Mouse (Mus musculus): ENCODE measurements at regions not wholly inside any gene's neighbourhood (a gene's known extent, or its start where the extent isn't known, plus 50 kb on each side); places are given as distances from the start of the nearest gene placed in this dataset.

DNA sequence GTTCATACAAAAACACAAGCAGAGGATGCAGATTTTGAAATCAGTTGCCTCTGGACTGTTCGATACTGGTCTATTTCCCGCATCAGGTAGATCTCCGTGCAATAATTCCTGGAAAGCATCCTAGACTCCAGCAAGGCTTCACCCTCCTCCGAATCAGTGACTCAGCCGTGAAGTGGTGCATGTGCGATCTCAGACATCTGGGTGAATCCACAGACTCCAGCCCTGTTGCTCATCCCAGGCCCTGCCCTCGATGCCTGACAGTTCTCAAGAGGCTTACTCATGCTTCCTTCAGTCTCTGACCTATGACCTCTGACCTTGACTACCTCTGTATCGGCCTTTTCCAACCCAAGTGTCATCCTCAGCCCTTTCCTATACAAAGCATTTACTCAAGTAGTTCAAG lies 68.1 kb upstream of the Ankrd55 start:
- DNase-seq (ENCODE audit: low spot score in 2 of 2) = no peak

DNA sequence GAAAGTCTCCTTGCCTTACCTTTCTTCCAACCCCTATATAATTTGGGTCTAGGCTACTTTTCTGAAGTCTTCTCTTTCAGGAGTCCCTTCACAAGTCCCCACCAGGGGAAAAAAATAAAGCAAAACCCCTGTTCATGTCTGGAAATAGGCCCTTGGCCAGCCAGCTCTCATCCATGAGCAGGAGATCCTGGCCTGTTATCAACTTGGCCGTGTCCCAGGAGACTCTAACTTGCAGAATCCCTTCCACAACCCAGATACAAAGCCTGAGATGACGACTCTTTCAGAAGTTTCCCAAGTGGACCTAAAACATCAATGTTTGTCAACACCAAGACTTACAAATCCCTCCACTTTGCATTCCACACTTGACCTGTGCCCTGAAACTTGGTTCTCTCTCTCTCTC lies 64.6 kb upstream of the Ankrd55 start:
- DNase-seq (ENCODE audit: low spot score in 2 of 2) = no peak

GRCm38 (mm10) chr13:112227766-112228165 lies 60.5 kb upstream of the Ankrd55 start:
- no peak for DNase-seq (ENCODE audit: low spot score in 2 of 2)

- DNase-seq (ENCODE audit: low spot score in 2 of 2) = no peak
Measured at GRCm38 (mm10) chr13:112228846-112229245, 59.4 kb upstream of the Ankrd55 start.

DNA sequence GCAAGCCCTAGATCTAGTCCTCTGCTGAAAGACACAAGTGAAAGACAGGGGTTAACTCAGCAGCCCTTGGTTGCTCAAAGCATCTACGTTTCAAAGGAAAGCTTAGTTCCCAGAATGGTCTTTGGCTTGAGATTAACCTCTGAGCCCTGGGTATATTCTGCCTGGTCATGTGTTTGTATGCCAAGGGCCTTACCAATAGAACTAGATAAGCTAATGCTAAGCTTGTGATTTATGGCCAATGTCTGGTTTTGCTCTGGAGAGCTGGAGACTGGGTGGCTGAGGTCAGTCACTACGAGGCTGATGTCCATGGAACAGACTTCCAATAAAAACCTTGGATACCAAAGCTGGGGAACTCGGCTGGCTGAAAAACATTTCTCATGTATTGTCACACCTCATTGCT lies 58.1 kb upstream of the Ankrd55 start:
- no peak for DNase-seq (ENCODE audit: low spot score in 2 of 2)

GRCm38 (mm10) chr13:112234695-112235094 lies 53.6 kb upstream of the Ankrd55 start:
- no peak for DNase-seq (ENCODE audit: low spot score in 2 of 2)

DNA sequence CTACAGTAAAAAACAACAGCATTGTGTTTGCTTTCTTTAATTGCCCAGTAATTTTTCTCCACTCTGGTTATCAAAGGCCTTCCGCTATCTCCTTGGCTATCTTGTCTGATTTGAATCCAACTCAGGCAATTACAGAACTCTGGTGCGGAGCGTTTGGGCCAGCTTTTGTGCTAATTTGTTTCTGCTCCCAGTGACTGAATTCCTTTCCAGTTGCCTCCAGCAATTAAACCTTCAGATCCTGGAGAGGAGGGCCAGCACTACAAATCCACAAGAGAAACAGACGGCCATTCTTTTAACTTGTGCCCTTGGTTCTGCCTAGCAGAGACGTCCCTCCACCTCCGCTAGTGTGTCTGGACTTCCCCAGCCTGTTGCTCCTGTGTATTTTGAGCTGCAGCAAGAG lies 51.3 kb upstream of the Ankrd55 start:
- DNase-seq (ENCODE audit: low spot score in 2 of 2) = peak in 1 of 2 experiments; percentile 28

DNA sequence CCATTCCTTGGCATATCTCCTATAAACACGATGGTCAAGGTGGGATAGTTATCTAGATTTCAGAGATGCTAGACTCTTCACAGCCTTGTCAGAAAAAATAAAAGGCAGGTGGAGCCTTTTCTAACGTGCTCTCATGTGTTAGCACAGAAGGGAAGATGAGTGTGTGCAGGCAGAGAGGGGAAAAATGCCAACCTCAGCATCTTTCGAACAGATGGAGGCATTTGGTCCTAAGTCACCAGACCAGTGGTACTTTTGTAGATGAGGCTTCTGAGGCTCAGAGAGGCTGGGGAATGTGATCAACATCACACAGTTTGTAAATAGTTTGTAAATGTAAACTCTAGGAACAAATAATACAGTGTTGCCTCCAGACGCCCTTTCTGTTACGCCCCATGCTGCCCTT lies 50.9 kb upstream of the Ankrd55 start:
- no peak for DNase-seq (ENCODE audit: low spot score in 2 of 2)

- no peak for DNase-seq (ENCODE audit: low spot score in 2 of 2)
Measured at GRCm38 (mm10) chr13:112237917-112238316, 50.3 kb upstream of the Ankrd55 start.
